Mouse (Mus musculus) megakaryocyte, embryonic 14.5 days (primary cell): Measurements from ENCODE around the gene Ninj1.

Experiments
- FLI1 ChIP-seq: IDR thresholded peaks from 2 replicates; pipeline ENCODE4 v1.6.1; 2012; ENCODE audit warnings: low read length, inconsistent platforms, mixed read lengths
- GATA1 ChIP-seq: IDR thresholded peaks from 3 replicates; pipeline ENCODE4 v1.6.1; 2012; ENCODE audit warnings: mixed read lengths, low read length, inconsistent platforms, borderline replicate concordance

DNA sequence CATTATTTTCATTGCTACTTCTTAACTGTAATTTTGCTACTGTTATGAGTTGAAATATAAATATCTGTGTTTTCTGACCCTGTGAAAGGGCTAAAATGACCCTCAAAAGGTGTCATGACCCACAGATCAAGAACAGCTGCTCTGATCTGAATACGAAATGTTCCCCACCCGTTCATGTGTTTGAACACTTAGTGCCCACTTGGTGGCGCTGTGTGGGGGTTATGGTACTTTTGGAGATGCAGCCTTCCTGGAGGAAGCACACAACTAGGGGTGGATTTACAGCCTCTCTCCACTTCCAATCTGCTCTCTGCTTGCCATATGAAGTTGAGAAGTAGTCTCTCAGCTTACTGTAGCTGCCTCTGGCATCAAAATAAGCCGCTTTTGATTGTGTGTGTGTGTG lies 47.4 kb downstream of the Ninj1 start:
- TF ChIP-seq GATA1 (no peak), FLI1 (no peak)
